Mouse (Mus musculus) spleen, postnatal 4 days (tissue): ENCODE measurements around the gene March1.

Source experiments
- DNase-seq, 2 experiments: peaks; one replicate each; pipeline ENCODE4 v3.0.0; 2022; ENCODE audit warnings: low spot score in 2 of 2

The March1 gene

GRCm38 (mm10) chr8:65987665-65988064 lies 370.0 kb downstream of the March1 start:
- no peak for DNase-seq

DNA sequence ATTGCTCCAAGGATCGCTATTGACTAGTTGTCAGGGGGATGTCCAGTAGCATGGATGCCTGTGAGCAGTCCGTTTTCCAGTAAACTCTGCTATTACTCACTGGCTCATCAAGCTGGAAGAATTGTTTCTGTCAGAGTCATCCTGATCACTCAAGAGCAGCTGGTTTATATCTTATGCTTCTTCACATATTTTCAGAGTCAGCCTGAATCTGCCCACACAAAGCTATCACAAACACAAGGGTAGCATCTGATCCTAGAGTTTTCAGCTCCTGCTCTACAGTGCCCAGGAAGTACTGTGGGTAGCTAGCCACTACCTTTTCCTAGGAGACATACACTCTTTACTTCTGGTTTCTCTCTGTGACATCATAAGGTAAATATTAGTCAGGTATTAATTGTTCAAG lies 405.1 kb downstream of the March1 start:
- no peak for DNase-seq

DNA sequence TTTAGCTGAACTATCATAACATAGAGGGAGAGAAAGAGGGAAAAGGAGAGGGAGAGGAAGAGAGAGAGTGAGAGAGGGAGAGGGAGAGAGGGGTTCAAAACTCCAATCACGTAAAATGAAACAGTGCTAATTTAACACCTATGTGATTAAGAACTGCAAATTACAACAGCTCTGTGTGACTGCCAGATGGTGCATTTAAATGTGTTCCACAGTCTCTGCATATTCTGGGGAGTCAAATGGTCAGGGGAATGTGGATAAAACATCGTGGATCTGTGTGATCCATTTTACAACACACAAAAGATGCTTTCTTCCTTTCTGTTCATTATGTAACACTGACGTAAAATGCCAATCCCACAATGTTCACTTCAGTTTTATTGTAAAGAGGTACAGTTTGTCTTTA lies 416.0 kb downstream of the March1 start:
- no peak for DNase-seq

- no peak for DNase-seq
Measured at GRCm38 (mm10) chr8:66034429-66034828, 416.7 kb downstream of the March1 start.

GRCm38 (mm10) chr8:66094152-66094551 lies 476.5 kb downstream of the March1 start:
- DNase-seq, result no peak

- DNase-seq, result no peak
Measured at GRCm38 (mm10) chr8:66098148-66098547, 480.4 kb downstream of the March1 start.

- DNase-seq, result no peak
Measured at GRCm38 (mm10) chr8:66119294-66119693, 501.6 kb downstream of the March1 start.

DNA sequence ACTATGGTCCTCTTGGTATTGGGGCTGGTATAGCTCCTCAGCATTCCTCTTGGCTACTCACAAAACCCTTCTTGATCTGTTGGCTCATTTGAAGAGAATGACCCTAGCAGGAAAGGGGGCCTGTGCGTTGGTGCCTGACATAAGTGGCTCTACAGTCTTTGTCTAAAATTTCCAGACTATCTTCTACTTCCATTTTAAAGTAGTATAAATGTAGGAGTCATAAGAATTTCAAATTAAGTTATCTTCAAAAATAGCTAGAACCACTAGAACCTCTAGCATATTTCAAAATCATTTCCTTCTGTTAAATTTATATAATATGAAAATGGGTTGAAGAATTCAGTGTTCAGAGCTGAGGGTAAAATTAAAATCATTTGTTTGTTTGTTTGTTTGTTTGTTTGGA lies 541.9 kb downstream of the March1 start:
- DNase-seq, result no peak

GRCm38 (mm10) chr8:66166835-66167234 lies 549.1 kb downstream of the March1 start:
- no peak for DNase-seq

DNA sequence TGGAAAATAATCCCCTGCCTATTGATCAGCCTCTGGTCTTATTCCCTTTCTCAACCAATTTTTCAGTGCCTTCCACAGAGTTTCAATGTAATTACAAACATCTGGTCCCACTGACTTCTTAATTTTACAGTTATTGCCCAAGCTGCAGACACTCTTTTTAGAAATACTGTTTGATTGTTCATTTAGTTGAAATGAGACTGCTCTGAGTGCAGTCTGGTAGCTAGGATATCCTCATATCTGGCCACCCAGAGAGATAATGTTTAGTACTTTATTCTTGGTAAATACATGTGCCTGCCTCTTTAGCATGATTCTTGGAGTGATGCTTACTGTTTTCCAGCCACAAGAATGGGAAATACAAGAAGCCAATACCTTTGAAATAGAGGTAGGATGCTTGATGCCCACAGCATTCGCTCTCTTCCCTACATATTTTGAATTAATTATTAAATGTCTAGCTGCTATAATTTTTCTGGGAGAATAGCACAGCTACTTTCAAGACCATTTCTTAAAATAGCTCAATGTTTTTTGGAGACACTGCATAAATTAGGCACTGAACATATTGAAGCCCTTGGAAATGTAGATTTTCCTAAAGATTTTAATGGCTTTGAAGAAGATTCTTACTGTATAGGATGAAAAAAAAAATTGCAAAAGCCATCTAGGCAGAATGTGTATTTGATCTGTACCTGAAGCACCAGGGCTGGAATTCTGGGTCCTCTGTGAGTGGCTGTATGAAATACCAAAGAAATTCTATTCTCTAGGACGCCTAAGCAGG lies 549.9 kb downstream of the March1 start:
- no peak for DNase-seq

GRCm38 (mm10) chr8:66179336-66179735 lies 561.6 kb downstream of the March1 start:
- DNase-seq, result no peak

GRCm38 (mm10) chr8:66181265-66181664 lies 563.6 kb downstream of the March1 start:
- DNase-seq, result no peak

GRCm38 (mm10) chr8:66182257-66182656 lies 564.6 kb downstream of the March1 start:
- no peak for DNase-seq

GRCm38 (mm10) chr8:66183454-66183853 lies 565.8 kb downstream of the March1 start:
- no peak for DNase-seq

- no peak for DNase-seq
Measured at GRCm38 (mm10) chr8:66185226-66185625, 567.5 kb downstream of the March1 start.

DNA sequence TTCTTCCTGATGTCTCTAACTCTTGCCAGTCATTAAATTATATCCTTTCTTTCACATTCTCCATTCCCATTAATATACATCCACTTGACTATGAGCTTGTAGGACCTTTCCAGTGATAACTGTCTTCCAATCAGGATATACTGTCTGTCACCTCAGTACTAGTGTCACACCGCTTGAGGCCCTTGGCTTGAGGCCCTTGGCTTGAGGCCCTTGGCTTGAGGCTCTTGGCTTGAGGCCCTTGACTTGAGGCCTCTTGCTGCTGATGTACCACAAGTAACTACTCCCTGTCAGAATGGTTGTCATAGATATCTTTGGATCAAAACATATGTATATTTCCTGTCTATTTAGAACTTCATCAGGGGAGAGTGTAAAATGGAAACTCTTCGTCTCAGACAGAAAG lies 576.7 kb downstream of the March1 start:
- no peak for DNase-seq

DNA sequence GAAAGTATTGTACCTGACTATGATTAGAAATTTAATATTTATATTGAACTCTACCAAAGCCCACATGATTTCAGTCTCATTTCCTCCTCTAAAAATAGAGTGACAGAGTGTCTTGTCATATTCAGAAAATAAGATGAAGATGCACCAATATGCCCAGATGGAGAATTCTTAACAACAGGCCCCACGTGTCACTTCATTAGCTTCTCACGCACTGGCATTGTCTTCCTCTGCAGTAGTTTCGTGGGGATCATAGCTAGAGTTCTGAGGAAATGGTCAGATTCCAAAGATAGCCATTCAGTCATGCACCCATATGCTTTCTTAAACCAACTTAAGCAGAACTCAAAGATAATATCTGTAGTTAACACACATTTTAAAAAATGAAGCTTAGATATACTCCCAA lies 582.5 kb downstream of the March1 start:
- no peak for DNase-seq

GRCm38 (mm10) chr8:66203814-66204438 lies 586.2 kb downstream of the March1 start:
- no peak for DNase-seq

DNA sequence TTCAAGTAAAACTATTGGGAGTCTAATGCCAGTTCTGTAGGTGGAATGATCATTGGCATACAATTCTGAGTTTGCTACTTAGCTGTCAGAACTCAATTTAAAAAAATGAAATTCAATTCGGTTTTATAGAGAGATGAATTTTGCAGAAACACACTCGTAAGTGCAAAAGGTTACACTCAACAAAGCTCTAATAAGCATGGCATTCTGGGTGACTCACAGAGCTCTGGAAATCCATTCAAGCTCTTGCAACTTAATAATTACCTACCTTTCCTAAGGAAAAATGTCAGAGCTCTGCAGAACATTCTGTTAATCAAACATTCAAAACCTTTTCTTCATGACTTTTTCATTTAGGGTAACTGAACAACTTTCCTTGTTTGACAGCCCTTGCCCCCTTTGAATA lies 591.9 kb downstream of the March1 start:
- DNase-seq, result no peak

GRCm38 (mm10) chr8:66210294-66210693 lies 592.6 kb downstream of the March1 start:
- no peak for DNase-seq

DNA sequence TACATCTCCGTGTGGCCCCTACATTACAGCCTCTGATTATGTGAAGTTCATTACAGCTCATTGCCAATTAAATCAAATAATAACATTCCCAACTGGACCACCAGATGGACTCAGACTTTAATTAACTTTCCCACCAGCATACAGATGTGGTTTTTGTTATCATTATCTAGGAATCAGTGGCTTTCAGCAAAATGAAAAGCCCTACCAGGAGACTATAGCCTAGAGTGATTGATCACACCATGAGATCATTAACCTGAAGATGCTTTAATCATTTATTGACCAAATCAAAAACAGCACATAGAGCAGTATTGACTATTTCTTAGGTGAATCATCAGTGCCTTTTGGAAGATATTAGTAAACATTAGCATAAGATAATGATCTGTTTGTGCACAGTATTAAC lies 602.3 kb downstream of the March1 start:
- no peak for DNase-seq

- DNase-seq, result no peak
Measured at GRCm38 (mm10) chr8:66229931-66230330, 612.2 kb downstream of the March1 start.

GRCm38 (mm10) chr8:66269546-66269945 lies 651.8 kb downstream of the March1 start:
- DNase-seq, result no peak

GRCm38 (mm10) chr8:66270116-66270515 lies 652.4 kb downstream of the March1 start:
- DNase-seq, result no peak
